Mouse (Mus musculus) granulocyte monocyte progenitor cell, adult 5-6 weeks (primary cell): ENCODE results near the gene Gmip. TPM values are rescaled to one million over a fixed set of nuclear protein-coding genes. Genes with fewer than 3 reads are reported as not detected.

ENCODE experiments used
- ATAC-seq: replicated peaks from 2 replicates; pipeline ENCODE4 v1.8.0; 2016; ENCODE audit warnings: mild to moderate bottlenecking, moderate TSS enrichment, inconsistent platforms; ENCODE audit not compliant: poor library complexity, severe bottlenecking
- total RNA-seq, 2 experiments: library from RNA; stranded (forward) in 1 of 2; stranded (reverse) in 1 of 2; fragments of 200-712, 200-1000 nt in 1 of 2; fragments of >200 nt in 1 of 2; fragmentation: Nextera tagmentation in 1 of 2; gene quantifications; 2 replicates each; pipeline ENCODE4 v1.2.3; 2014 to 2017

The Gmip gene
- total RNA-seq (2014; fragmentation: Nextera tagmentation), result 53.7 and 60.9 TPM in 2 replicates
- total RNA-seq (2017), result 26.4 and 43.8 TPM in 2 replicates

GRCm38 (mm10) chr8:69808094-69808863 lies at the start of gene Gmip:
Gene Gmip, plus strand, starts transcription at chr8:69808679.
- peak; percentile 91 for ATAC-seq

GRCm38 (mm10) chr8:69761814-69762445 lies 46.5 kb upstream of the Gmip start:
- no peak for ATAC-seq

GRCm38 (mm10) chr8:69771221-69771620 lies 37.3 kb upstream of the Gmip start:
- no peak for ATAC-seq

GRCm38 (mm10) chr8:69772106-69772505 lies 36.4 kb upstream of the Gmip start:
- ATAC-seq, result no peak

- peak; percentile 98 for ATAC-seq
Measured at GRCm38 (mm10) chr8:69774503-69775148, 33.9 kb upstream of the Gmip start, which contains the start of gene Gm20422. Gene Gm20422, minus strand, starts transcription at chr8:69774886.

GRCm38 (mm10) chr8:69775149-69775534 lies 33.3 kb upstream of the Gmip start:
- peak; percentile 49 for ATAC-seq

- ATAC-seq, result no peak
Measured at GRCm38 (mm10) chr8:69777111-69777510, 31.4 kb upstream of the Gmip start.

GRCm38 (mm10) chr8:69789105-69789504 lies 19.4 kb upstream of the Gmip start:
- ATAC-seq, result no peak

- no peak for ATAC-seq
Measured at GRCm38 (mm10) chr8:69789731-69790130, 18.7 kb upstream of the Gmip start.

GRCm38 (mm10) chr8:69790364-69790763 lies 18.1 kb upstream of the Gmip start:
- no peak for ATAC-seq

- peak; percentile 92 for ATAC-seq
Measured at GRCm38 (mm10) chr8:69790773-69791367, 17.6 kb upstream of the Gmip start, which contains the start of the genes Atp13a1 and Zfp866. Gene Atp13a1, plus strand, starts transcription at chr8:69791163. Gene Zfp866, minus strand, starts transcription at chr8:69791178.

GRCm38 (mm10) chr8:69791415-69792068 lies 16.9 kb upstream of the Gmip start:
- ATAC-seq, result peak; percentile 20

GRCm38 (mm10) chr8:69793666-69794065 lies 14.8 kb upstream of the Gmip start:
- ATAC-seq, result no peak

- ATAC-seq, result no peak
Measured at GRCm38 (mm10) chr8:69794096-69794495, 14.4 kb upstream of the Gmip start.

- no peak for ATAC-seq
Measured at GRCm38 (mm10) chr8:69794901-69795300, 13.6 kb upstream of the Gmip start.

GRCm38 (mm10) chr8:69796721-69797345 lies 11.6 kb upstream of the Gmip start:
- no peak for ATAC-seq

GRCm38 (mm10) chr8:69797661-69798060 lies 10.8 kb upstream of the Gmip start:
- ATAC-seq, result no peak

GRCm38 (mm10) chr8:69799261-69799660 lies 9.2 kb upstream of the Gmip start:
- ATAC-seq, result no peak

- ATAC-seq, result no peak
Measured at GRCm38 (mm10) chr8:69799946-69800345, 8.5 kb upstream of the Gmip start.

GRCm38 (mm10) chr8:69801796-69802195 lies 6.7 kb upstream of the Gmip start:
- no peak for ATAC-seq
